Mouse (Mus musculus) limb, embryonic 14.5 days (tissue): ENCODE data around the gene Clec4e. TPM values are rescaled to one million over a fixed set of nuclear protein-coding genes. Genes with fewer than 3 reads are reported as not detected.
"Not testable (repeated sequence)": the region's sequence is repeated elsewhere in the genome, so short reads cannot be mapped to it uniquely, and the experiment has no call there.

Experiments
- ATAC-seq: fragments of 200-750 bp; cut with Nextera tagmentation; 2 replicates; pipeline ENCODE4 v1.8.0; 2017; ENCODE audit warnings: low read depth, moderate number of reproducible peaks, moderate TSS enrichment; ENCODE audit not compliant: low FRiP score
- DNase-seq: peaks from one replicate; pipeline ENCODE4 v3.0.0-alpha.2; 2015; ENCODE audit warnings: low spot score
- H3K27ac ChIP-seq: fragments of 300-500 bp; sonication (generic); replicated peaks from 2 replicates; pipeline ENCODE4 v1.5.1; 2014; ENCODE audit warnings: low read depth, mild to moderate bottlenecking, low read length, moderate library complexity, mixed read lengths
- H3K27me3 ChIP-seq: fragments of 300-500 bp; sonication (generic); 2 replicates; pipeline ENCODE4 v1.6.1; 2014; ENCODE audit warnings: low read length, mixed read lengths; ENCODE audit not compliant: control insufficient read depth, insufficient read depth
- H3K36me3 ChIP-seq: fragments of 300-500 bp; sonication (generic); 2 replicates; pipeline ENCODE4 v1.6.1; 2014; ENCODE audit warnings: mild to moderate bottlenecking, low read length, moderate library complexity, mixed read lengths; ENCODE audit not compliant: control insufficient read depth, insufficient read depth
- H3K4me1 ChIP-seq: fragments of 300-500 bp; sonication (generic); 2 replicates; pipeline ENCODE4 v1.6.1; 2014; ENCODE audit warnings: antibody characterized with exemption, low read length, mixed read lengths; ENCODE audit not compliant: control insufficient read depth, insufficient read depth
- H3K4me2 ChIP-seq: fragments of 300-500 bp; sonication (generic); replicated peaks from 2 replicates; pipeline ENCODE4 v1.6.1; 2014; ENCODE audit warnings: low read depth, mild to moderate bottlenecking, low read length, moderate library complexity; ENCODE audit not compliant: severe bottlenecking
- H3K4me3 ChIP-seq: fragments of 300-500 bp; sonication (generic); replicated peaks from 2 replicates; pipeline ENCODE4 v1.5.1; 2014; ENCODE audit warnings: low read length
- H3K9ac ChIP-seq: fragments of 300-500 bp; sonication (generic); 2 replicates; pipeline ENCODE4 v1.6.1; 2014; ENCODE audit warnings: mild to moderate bottlenecking, low read depth, low read length, moderate library complexity; ENCODE audit not compliant: severe bottlenecking
- H3K9me3 ChIP-seq: fragments of 300-500 bp; sonication (generic); 2 replicates; pipeline ENCODE4 v1.6.1; 2016; ENCODE audit warnings: low read length; ENCODE audit not compliant: control insufficient read depth
- POLR2A ChIP-seq: fragments of 200-500 bp; IDR thresholded peaks from 2 replicates; pipeline ENCODE4 v1.8.0; 2012; ENCODE audit warnings: inconsistent platforms, mild to moderate bottlenecking, moderate library complexity, borderline replicate concordance; ENCODE audit not compliant: insufficient read depth, insufficient read length; ENCODE audit errors: extremely low read depth
- WGBS: fragments of 180-500 bp; shearing (Covaris S2); extraction: QIAGEN DNeasy Blood & Tissue Kit; methylation state at CpG from one replicate; pipeline ENCODE4 v1.1.7; 2014; 5-methylcytosine and 5-hydroxymethylcytosine counted together
- polyA plus RNA-seq, 2 experiments: library from polyadenylated mRNA; depleted of rRNA in 1 of 2; stranded (reverse) in 1 of 2; unstranded in 1 of 2; fragments of >200 nt; fragmentation: Nextera tagmentation in 1 of 2; extraction: Ambion mirVana in 1 of 2; gene quantifications; 2 replicates each; pipeline versions ENCODE4 v1.2.1 to v1.2.3; 2012 to 2014

Clec4e gene
- polyA plus RNA-seq (2012; rRNA removed), result 0.03 and 0.05 TPM in 2 replicates
- polyA plus RNA-seq (2014; fragmentation: Nextera tagmentation; extraction: Ambion mirVana), result not detected in 2 replicates

GRCm38 (mm10) chr6:123289753-123290152 is at the start of gene Clec4e:
Clec4e (minus strand) TSS chr6:123289870.
- H3K4me3 ChIP-seq, result no peak within 1 kb of the TSS
- H3K9ac ChIP-seq, result no peak within 1 kb of the TSS
- no peak for TF ChIP-seq POLR2A
- H3K27me3 ChIP-seq, result no peaks in the 10 kb centered on the region
- 84% methylated on average over 4 of the region's 4 CpGs for WGBS
- ATAC-seq (no peak), DNase-seq (no peak)
- H3K4me2 ChIP-seq, result no peak within 1 kb of the TSS
- H3K4me1 ChIP-seq, result no peaks in the 10 kb centered on the region
- H3K9me3 ChIP-seq, result no peaks in the 10 kb centered on the region
- H3K27ac ChIP-seq, result no peak within 1 kb of the TSS
- no peaks in the 10 kb centered on the region for H3K36me3 ChIP-seq

- ATAC-seq, result no peak
- TF ChIP-seq POLR2A, result no peak
- 38% methylated on average over 2 of the region's 2 CpGs for WGBS
- no peaks in the 10 kb centered on the region for H3K9me3 ChIP-seq
- no peaks in the 10 kb centered on the region for H3K4me1 ChIP-seq
- H3K36me3 ChIP-seq, result no peaks in the 10 kb centered on the region
- DNase-seq, result no peak
- no peak overlapping the region for H3K9ac ChIP-seq
- H3K27ac ChIP-seq, result no peak overlapping the region
- H3K4me3 ChIP-seq, result no peak overlapping the region
- no peak overlapping the region for H3K4me2 ChIP-seq
- H3K27me3 ChIP-seq, result no peaks in the 10 kb centered on the region
Observed at GRCm38 (mm10) chr6:123332503-123332902, 42.8 kb upstream of the Clec4e start.

- H3K27me3 ChIP-seq, result no peaks in the 10 kb centered on the region
- no peak for ATAC-seq
- no peak for DNase-seq
Observed at GRCm38 (mm10) chr6:123308033-123308432, 18.4 kb upstream of the Clec4e start, which contains the start of gene Vmn2r19. Vmn2r19 (plus strand) TSS chr6:123308333.

DNA sequence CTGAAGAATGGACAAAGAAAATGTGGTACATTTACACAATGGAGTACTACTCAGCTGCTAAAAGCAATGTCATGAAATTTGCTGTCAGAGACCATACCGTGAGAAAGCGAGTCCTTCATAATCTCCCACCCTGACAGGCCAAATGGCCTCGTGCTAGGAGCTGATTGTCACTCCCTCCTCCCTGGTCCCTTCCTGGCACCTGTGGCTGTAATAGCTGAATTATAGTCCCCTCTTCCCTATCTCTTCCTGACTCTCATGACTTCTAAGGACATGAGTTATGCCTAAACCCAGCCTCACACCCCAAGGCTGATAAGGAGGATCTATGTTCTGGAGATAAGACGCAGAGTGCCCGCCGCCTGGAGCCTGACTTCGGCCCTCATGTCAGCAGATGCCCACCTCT is 16.6 kb upstream of the Clec4e start:
- H3K4me2 ChIP-seq, H3K27ac ChIP-seq, DNase-seq, H3K4me3 ChIP-seq, H3K4me1 ChIP-seq, H3K27me3 ChIP-seq, ATAC-seq, H3K9ac ChIP-seq, H3K36me3 ChIP-seq, H3K9me3 ChIP-seq: not testable (repeated sequence)
- 85% methylated on average over 7 of the region's 7 CpGs for WGBS

More at GRCm38 (mm10) chr6:123308033-123308432, 18.4 kb upstream of the Clec4e start, which contains the start of gene Vmn2r19:
- H3K4me1 ChIP-seq, result no peaks in the 10 kb centered on the region
- TF ChIP-seq POLR2A, result no peak
- H3K36me3 ChIP-seq, result no peaks in the 10 kb centered on the region
- H3K9me3 ChIP-seq, result no peaks in the 10 kb centered on the region
- no peak within 1 kb of the TSS for H3K4me2 ChIP-seq
- 85% methylated on average over 2 of the region's 2 CpGs for WGBS
- no peak within 1 kb of the TSS for H3K4me3 ChIP-seq
- H3K27ac ChIP-seq, result no peak within 1 kb of the TSS
- H3K9ac ChIP-seq, result no peak within 1 kb of the TSS

DNA sequence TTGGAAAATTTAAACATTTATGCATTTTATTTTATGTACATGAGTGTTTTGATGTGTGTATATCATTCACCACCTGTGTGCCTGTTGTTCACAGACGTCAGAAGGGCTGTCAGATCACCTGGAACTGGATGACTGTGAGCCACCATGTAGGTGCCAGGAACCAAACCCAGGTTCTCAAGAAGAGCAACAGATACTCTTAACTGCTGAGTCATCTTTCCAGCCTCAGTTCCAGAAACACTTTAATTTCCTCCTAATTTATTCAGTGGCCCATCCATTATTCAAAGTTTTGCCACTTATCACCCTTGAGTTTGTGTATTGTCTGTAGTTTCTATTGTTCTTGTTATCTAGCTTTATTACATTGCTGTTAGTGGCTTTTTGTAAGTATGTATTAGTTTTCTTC is 7.0 kb upstream of the Clec4e start:
- Histone ChIP-seq H3K4me3 (no peak overlapping the region), H3K9me3 (no peaks in the 10 kb centered on the region), H3K27ac (no peak overlapping the region), H3K4me2 (no peak overlapping the region), H3K36me3 (no peaks in the 10 kb centered on the region), H3K27me3 (no peaks in the 10 kb centered on the region), H3K9ac (no peak overlapping the region), H3K4me1 (no peaks in the 10 kb centered on the region)
- DNase-seq (no peak), ATAC-seq (no peak)
- TF ChIP-seq POLR2A, result no peak
- 69% methylated on average over 1 of the region's 1 CpGs for WGBS

- not testable (repeated sequence) for H3K36me3 ChIP-seq, H3K9ac ChIP-seq, H3K4me3 ChIP-seq, ATAC-seq, H3K9me3 ChIP-seq, H3K27ac ChIP-seq, H3K4me2 ChIP-seq, H3K27me3 ChIP-seq, H3K4me1 ChIP-seq, DNase-seq
- 86% methylated on average over 11 of the region's 11 CpGs for WGBS
Observed at GRCm38 (mm10) chr6:123293509-123293908, 3.8 kb upstream of the Clec4e start.
